In the genomic region with DNA sequence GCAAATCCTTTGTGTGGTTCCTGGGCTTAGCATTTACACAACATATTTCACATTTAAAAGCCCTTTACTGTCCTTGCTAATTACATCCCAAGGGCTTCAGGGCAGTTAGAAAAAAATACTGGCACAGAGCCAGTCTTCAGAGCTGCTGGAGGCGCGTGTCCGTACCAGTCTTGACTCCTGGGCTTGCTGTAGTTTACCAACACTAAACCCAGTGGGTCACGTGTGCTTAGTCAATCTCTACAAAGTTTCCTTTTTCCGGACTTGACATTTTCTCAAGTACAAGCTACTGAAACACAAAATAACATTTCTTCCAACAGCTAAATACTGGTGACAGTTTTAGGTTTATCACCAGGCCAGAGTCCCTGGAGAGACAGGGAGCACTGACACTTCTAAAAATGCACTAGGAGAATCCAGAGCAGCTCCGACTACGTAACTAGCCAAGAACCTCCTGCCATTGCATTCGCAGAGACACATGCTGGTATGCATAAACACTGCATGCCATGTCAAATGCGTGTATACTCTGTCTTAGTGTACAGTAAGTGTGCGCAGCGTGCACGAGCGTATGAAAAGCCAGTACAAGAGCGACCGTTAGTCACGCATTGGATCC, we compare ENCODE assay signal across 8 mouse cellular contexts. TPM values are rescaled to one million over a fixed set of nuclear protein-coding genes. Genes with fewer than 3 reads are reported as not detected.
DNase-seq lines count a peak whose midpoint lies in the region; ATAC-seq and TF ChIP-seq lines count a peak whose summit lies in the region.

No protein-coding gene starts in this region.

- WGBS in lung, embryonic 14.5 days: 43% methylated on average over 16 of the region's 16 CpGs
- WGBS in lung, adult 2 months: 44% methylated on average over 16 of the region's 16 CpGs
- 53% methylated on average over 16 of the region's 16 CpGs for WGBS in kidney, postnatal 0 days
- WGBS in neural tube, embryonic 13.5 days: 51% methylated on average over 16 of the region's 16 CpGs

- H3K9ac ChIP-seq in lung, embryonic 14.5 days: no peak overlapping the region
- no peak overlapping the region for H3K9ac ChIP-seq in kidney, postnatal 0 days (ENCODE audit: low read depth, low read length)
- H3K9ac ChIP-seq in neural tube, embryonic 13.5 days: no peak overlapping the region

- no peaks in the 10 kb centered on the region for H3K9me3 ChIP-seq in lung, embryonic 14.5 days (ENCODE audit: low read depth, low read length)
- H3K9me3 ChIP-seq in kidney, postnatal 0 days (replicated peaks; ENCODE audit: low read length): no peaks in the 10 kb centered on the region
- H3K9me3 ChIP-seq in neural tube, embryonic 13.5 days: no peaks in the 10 kb centered on the region

- peak overlapping the region; percentile 47; the same call in 1 of the 2 replicates for H3K27ac ChIP-seq in lung, embryonic 14.5 days (ENCODE audit: low read depth)
- peak overlapping the region; percentile 31; the same call in 1 of the 2 replicates for H3K27ac ChIP-seq in kidney, postnatal 0 days
- H3K27ac ChIP-seq in neural tube, embryonic 13.5 days (replicated peaks): no peak overlapping the region

- no peak overlapping the region for H3K4me3 ChIP-seq in lung, embryonic 14.5 days (ENCODE audit: low read depth, low read length)
- no peak overlapping the region for H3K4me3 ChIP-seq in lung, adult 2 months (replicated peaks; ENCODE audit: extremely low read depth, low read depth, low read length)
- no peak overlapping the region for H3K4me3 ChIP-seq in kidney, postnatal 0 days (replicated peaks; ENCODE audit: low read depth, low read length)
- H3K4me3 ChIP-seq in neural tube, embryonic 13.5 days: no peak overlapping the region

- TF ChIP-seq CTCF in lung, embryonic 14.5 days (IDR thresholded peaks at IDR 0.05; ENCODE audit: low read depth): peak; percentile 11; the same call in 1 of the 2 replicates
- no peak for TF ChIP-seq CTCF in lung, adult 2 months (IDR thresholded peaks at IDR 0.05; ENCODE audit: insufficient read depth, low read length)
- no peak for TF ChIP-seq CTCF in kidney, postnatal 0 days (IDR thresholded peaks at IDR 0.05; ENCODE audit: low read depth)

- no peaks in the 10 kb centered on the region for H3K27me3 ChIP-seq in lung, embryonic 14.5 days (ENCODE audit: insufficient read depth, low read length)
- no peaks in the 10 kb centered on the region for H3K27me3 ChIP-seq in kidney, postnatal 0 days (ENCODE audit: insufficient read depth, low read length)
- peaks cover 10% of the 10 kb centered on the region; the same call in 1 of the 2 replicates for H3K27me3 ChIP-seq in neural tube, embryonic 13.5 days

- ATAC-seq in lung, embryonic 14.5 days (ENCODE audit: insufficient read depth): peak; percentile 76
- peak; percentile 78 for ATAC-seq in kidney, postnatal 0 days (replicated peaks; ENCODE audit: low FRiP score, low read depth)
- ATAC-seq in neural tube, embryonic 13.5 days (ENCODE audit: low read depth): peak; percentile 82
- no peak for ATAC-seq in erythroid progenitor cell, adult 5-6 weeks (replicated peaks; ENCODE audit: low FRiP score, poor library complexity, severe bottlenecking)

- peak overlapping the region; percentile 34; the same call in 1 of the 2 replicates for H3K4me2 ChIP-seq in lung, embryonic 14.5 days
- peak overlapping the region; percentile 14 for H3K4me2 ChIP-seq in kidney, postnatal 0 days (ENCODE audit: low read length)
- H3K4me2 ChIP-seq in neural tube, embryonic 13.5 days: peak overlapping the region; percentile 21

- H3K4me1 ChIP-seq in lung, embryonic 14.5 days (ENCODE audit: insufficient read depth): peaks cover 9% of the 10 kb centered on the region
- H3K4me1 ChIP-seq in lung, adult 2 months (ENCODE audit: control insufficient read depth, insufficient read depth, low read length): peaks cover 5% of the 10 kb centered on the region
- peaks cover 4% of the 10 kb centered on the region; the same call in 1 of the 2 replicates for H3K4me1 ChIP-seq in kidney, postnatal 0 days (replicated peaks; ENCODE audit: insufficient read depth, low read length)
- H3K4me1 ChIP-seq in neural tube, embryonic 13.5 days (replicated peaks): peaks cover 13% of the 10 kb centered on the region

- TF ChIP-seq POLR2A in lung, adult 2 months (IDR thresholded peaks at IDR 0.05; ENCODE audit: borderline replicate concordance, extremely low read depth, low read depth, low read length): no peak

- DNase-seq in lung, embryonic 14.5 days: peak; percentile 86
- DNase-seq in lung, adult 2 months: no peak
- peak; percentile 46 to 58 for DNase-seq in heart, adult 9 months (ENCODE audit: low spot score in 2 of 2)
- peak; percentile 68 for DNase-seq in kidney, postnatal 0 days (ENCODE audit: low spot score)
- no peak for DNase-seq in liver
- DNase-seq in left cerebral cortex, adult 18-20 months (ENCODE audit: low spot score in 2 of 2): no peak

- no peaks in the 10 kb centered on the region for H3K36me3 ChIP-seq in lung, embryonic 14.5 days (ENCODE audit: insufficient read depth)
- H3K36me3 ChIP-seq in kidney, postnatal 0 days (ENCODE audit: insufficient read depth, low read length): no peaks in the 10 kb centered on the region
- H3K36me3 ChIP-seq in neural tube, embryonic 13.5 days: no peaks in the 10 kb centered on the region

RNA-seq across cellular contexts. Expression of gene Zfp326, which starts 8.4 kb away (rescaled TPM):
- 43.4 and 45.8 TPM in 2 replicates for polyA plus RNA-seq in lung, embryonic 14.5 days (2014; fragmentation: Nextera tagmentation; extraction: Ambion mirVana)
- 11.7 and 14.6 TPM in 2 replicates for polyA plus RNA-seq in lung, adult 2 months (2012; rRNA removed)
- polyA plus RNA-seq in kidney, postnatal 0 days (2015; fragmentation: Nextera tagmentation; extraction: Ambion mirVana): 28.9 and 32.3 TPM in 2 replicates
- 48.6 and 55.8 TPM in 2 replicates for polyA plus RNA-seq in neural tube, embryonic 13.5 days (2015; fragmentation: Nextera tagmentation; extraction: Ambion mirVana)
- 3.8 and 5.8 TPM in 2 replicates for total RNA-seq in erythroid progenitor cell, adult 5-6 weeks (2015; ENCODE audit: low replicate concordance)
- total RNA-seq in erythroid progenitor cell, adult 5-6 weeks (2017; ENCODE audit: low replicate concordance): 4.0 and 5.4 TPM in 2 replicates
- 10 to 100 TPM; 30.2 to 36.5 TPM for total RNA-seq in left cerebral cortex, adult 18-20 months (2021)

Comparison
In these comparisons a context has a peak if more than half of its experiments do, and no peak if none do; other contexts are left out.
1. DNase-seq: peak in lung, embryonic 14.5 days (single experiment), heart, adult 9 months (2 of 2) and kidney, postnatal 0 days (single experiment); none in lung, adult 2 months (single experiment), liver (single experiment) and left cerebral cortex, adult 18-20 months (0 of 2).
2. Peak in every context shown above with its lines, with median percentiles within 50 percentile points of each other: H3K4me2 ChIP-seq.